Mouse (Mus musculus) heart, adult 18-20 months (tissue): ENCODE measurements at regions not wholly inside any gene's neighbourhood (a gene's known extent, or its start where the extent isn't known, plus 50 kb on each side); places are given as distances from the start of the nearest gene placed in this dataset.

Source experiments
- DNase-seq, 2 experiments: peaks; one replicate each; pipeline ENCODE4 v3.0.0; 2021 to 2022; ENCODE audit warnings: mixed read lengths in 1 of 2

GRCm38 (mm10) chr13:117152655-117153054 is 55.7 kb upstream of the Emb start:
- no peak for DNase-seq

- no peak for DNase-seq
These were observed 64.5 kb upstream of the Emb start for GRCm38 (mm10) chr13:117143828-117144227.

- no peak for DNase-seq
These were observed 65.1 kb upstream of the Emb start for GRCm38 (mm10) chr13:117143255-117143654.

- DNase-seq = no peak
These were observed 74.0 kb upstream of the Emb start for GRCm38 (mm10) chr13:117134352-117134751.

- DNase-seq = no peak
These were observed 76.2 kb upstream of the Emb start for GRCm38 (mm10) chr13:117132123-117132522.

- DNase-seq = peak; percentile 41 to 48
These were observed 80.4 kb upstream of the Emb start for GRCm38 (mm10) chr13:117127813-117128549.

- DNase-seq = peak in 1 of 2 experiments; percentile 23
These were observed 81.1 kb upstream of the Emb start for GRCm38 (mm10) chr13:117127116-117127728.

GRCm38 (mm10) chr13:117119636-117120035 is 88.7 kb upstream of the Emb start:
- no peak for DNase-seq

GRCm38 (mm10) chr13:117114797-117115196 is 89.5 kb upstream of the Parp8 start:
- no peak for DNase-seq

- DNase-seq = no peak
These were observed 87.1 kb upstream of the Parp8 start for GRCm38 (mm10) chr13:117112424-117112823.

GRCm38 (mm10) chr13:117105151-117105660 is 79.9 kb upstream of the Parp8 start:
- no peak for DNase-seq

- no peak for DNase-seq
These were observed 69.4 kb upstream of the Parp8 start for GRCm38 (mm10) chr13:117094773-117095172.

- no peak for DNase-seq
These were observed 63.3 kb upstream of the Parp8 start for GRCm38 (mm10) chr13:117088629-117089028.

- DNase-seq = no peak
These were observed 57.4 kb upstream of the Parp8 start for GRCm38 (mm10) chr13:117082758-117083157.

GRCm38 (mm10) chr13:117079316-117079715 is 54.0 kb upstream of the Parp8 start:
- DNase-seq = no peak
